ENCODE assay signal across 16 mouse cellular contexts in the genomic region with DNA sequence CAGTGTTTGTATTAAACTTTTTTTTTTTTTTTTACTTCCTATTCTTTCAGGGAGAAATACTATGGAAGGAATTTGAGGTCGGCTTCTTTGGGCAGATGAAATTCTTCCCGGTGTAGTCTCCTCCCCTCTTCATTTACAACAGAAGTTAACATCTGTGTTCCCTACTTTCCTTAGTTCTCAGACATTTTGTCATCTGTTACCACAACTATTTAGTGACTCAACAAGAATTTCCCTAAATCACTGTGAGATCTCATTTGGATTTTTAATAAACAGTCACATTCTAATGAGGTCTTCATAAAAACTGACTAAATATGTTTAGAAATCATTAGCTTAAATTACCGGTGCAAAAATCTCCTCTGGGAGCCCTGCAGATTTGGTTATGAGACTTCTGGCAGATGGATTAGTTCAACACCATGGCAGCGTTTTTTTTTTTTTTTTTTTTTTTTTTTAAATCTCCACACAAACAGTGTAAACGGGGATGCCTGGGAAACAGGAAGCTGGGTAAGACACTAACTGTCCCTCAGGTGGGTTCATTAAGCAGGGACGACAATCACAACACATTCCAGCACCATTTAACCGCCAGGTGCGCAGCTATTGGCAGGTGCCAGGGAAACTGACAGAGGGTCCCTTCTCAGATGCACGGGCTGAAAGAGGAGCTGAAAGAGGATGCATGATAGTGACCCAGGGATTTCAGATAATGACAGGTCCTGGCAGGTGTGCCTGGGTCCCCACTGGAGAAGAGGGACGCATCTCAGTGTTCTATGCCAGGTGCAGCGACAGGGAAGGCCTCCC.
DNase-seq lines count a peak whose midpoint lies in the region; ATAC-seq and TF ChIP-seq lines count a peak whose summit lies in the region.
"Had no signal": no experiment of that assay in that cellular context is flagged by ENCODE, and none has a peak within 500 bp of the region (broad histone marks: within the 10 kb centered on the region; RNA-seq: fewer than 3 reads in every experiment).

No protein-coding gene starts in this region.

- 42% methylated on average over 11 of the region's 11 CpGs for WGBS in forebrain, embryonic 16.5 days
- WGBS in forebrain, embryonic 10.5 days = 62% methylated on average over 11 of the region's 11 CpGs
- WGBS in neural tube, embryonic 13.5 days = 41% methylated on average over 11 of the region's 11 CpGs
- WGBS in neural tube, embryonic 15.5 days = 38% methylated on average over 11 of the region's 11 CpGs

- no peak overlapping the region for H3K9ac ChIP-seq in forebrain, embryonic 16.5 days (replicated peaks; ENCODE audit: low read depth, low read length)
- H3K9ac ChIP-seq in neural tube, embryonic 13.5 days = no peak overlapping the region
- H3K9ac ChIP-seq in neural tube, embryonic 15.5 days (replicated peaks) = no peak overlapping the region; the same call in 1 of the 2 replicates
- H3K9ac ChIP-seq: embryonic facial prominence, embryonic 12.5 days; lung, embryonic 14.5 days had no signal

- H3K27me3 ChIP-seq in forebrain, embryonic 16.5 days (replicated peaks; ENCODE audit: control insufficient read depth, insufficient read depth, low read length) = no peaks in the 10 kb centered on the region
- no peaks in the 10 kb centered on the region for H3K27me3 ChIP-seq in forebrain, embryonic 10.5 days (ENCODE audit: poor library complexity, severe bottlenecking)
- H3K27me3 ChIP-seq in neural tube, embryonic 13.5 days = no peaks in the 10 kb centered on the region
- H3K27me3 ChIP-seq in neural tube, embryonic 15.5 days (replicated peaks) = no peaks in the 10 kb centered on the region
- H3K27me3 ChIP-seq: embryonic facial prominence, embryonic 12.5 days had no signal

- H3K4me2 ChIP-seq in forebrain, embryonic 16.5 days (ENCODE audit: low read length) = no peak overlapping the region
- H3K4me2 ChIP-seq in neural tube, embryonic 13.5 days = 0 out of 2 replicates have a peak overlapping the region, but pooled peaks have one; percentile 9
- H3K4me2 ChIP-seq in neural tube, embryonic 15.5 days = 0 out of 2 replicates have a peak overlapping the region, but pooled peaks have one; percentile 17
- H3K4me2 ChIP-seq: embryonic facial prominence, embryonic 12.5 days; heart, embryonic 11.5 days; lung, embryonic 14.5 days had no signal

- H3K27ac ChIP-seq in forebrain, embryonic 16.5 days (ENCODE audit: low read length) = no peak overlapping the region
- no peak overlapping the region for H3K27ac ChIP-seq in forebrain, embryonic 10.5 days
- H3K27ac ChIP-seq in neural tube, embryonic 13.5 days (replicated peaks) = peak overlapping the region; percentile 54; the same call in 1 of the 2 replicates
- H3K27ac ChIP-seq in embryonic fibroblast, embryonic 13.5 days (ENCODE audit: insufficient read depth, low read length) = peak overlapping the region; percentile 35
- H3K27ac ChIP-seq in neural tube, embryonic 15.5 days (replicated peaks) = no peak overlapping the region
- H3K27ac ChIP-seq: embryonic facial prominence, embryonic 12.5 days; macrophage had no signal

- TF ChIP-seq CTCF in embryonic fibroblast, embryonic 13.5 days (IDR thresholded peaks at IDR 0.05; ENCODE audit: borderline replicate concordance, insufficient read depth, low read length) = no peak

- no peak overlapping the region for H3K4me3 ChIP-seq in forebrain, embryonic 16.5 days (replicated peaks; ENCODE audit: low read length)
- H3K4me3 ChIP-seq in forebrain, embryonic 10.5 days = no peak overlapping the region
- H3K4me3 ChIP-seq in neural tube, embryonic 13.5 days = no peak overlapping the region
- no peak overlapping the region for H3K4me3 ChIP-seq in embryonic fibroblast, embryonic 13.5 days (ENCODE audit: insufficient read depth, low read length)
- no peak overlapping the region for H3K4me3 ChIP-seq in neural tube, embryonic 15.5 days (replicated peaks)
- H3K4me3 ChIP-seq: embryonic facial prominence, embryonic 12.5 days had no signal

- no peaks in the 10 kb centered on the region for H3K9me3 ChIP-seq in forebrain, embryonic 16.5 days (ENCODE audit: control insufficient read depth, low read length)
- no peaks in the 10 kb centered on the region for H3K9me3 ChIP-seq in forebrain, embryonic 10.5 days
- no peaks in the 10 kb centered on the region for H3K9me3 ChIP-seq in neural tube, embryonic 13.5 days
- no peaks in the 10 kb centered on the region for H3K9me3 ChIP-seq in neural tube, embryonic 15.5 days (replicated peaks)
- H3K9me3 ChIP-seq: embryonic facial prominence, embryonic 12.5 days had no signal

- no peak for DNase-seq in forebrain, embryonic 10.5 days (ENCODE audit: extremely low spot score, low spot score)
- no peak for DNase-seq in neural tube, embryonic 10.5 days (ENCODE audit: extremely low spot score, low spot score)
- DNase-seq in spleen, postnatal 10 days (ENCODE audit: low spot score in 2 of 2) = no peak
- DNase-seq in left cerebral cortex, adult 11 months (ENCODE audit: low spot score) = no peak
- DNase-seq: cerebellum, postnatal 10 days; gastrocnemius, postnatal 14 days; layer of hippocampus, adult 9-11 months; lung, embryonic 14.5 days had no signal

- ATAC-seq in forebrain, embryonic 16.5 days = peak; percentile 36; the same call in 1 of the 2 replicates
- peak; percentile 60; the same call in 1 of the 2 replicates for ATAC-seq in neural tube, embryonic 13.5 days (ENCODE audit: low read depth)
- ATAC-seq in neural tube, embryonic 15.5 days (ENCODE audit: low FRiP score) = peak; percentile 59
- ATAC-seq: intestine, embryonic 16.5 days had no signal

- no peak for TF ChIP-seq POLR2A in embryonic fibroblast, embryonic 13.5 days (IDR thresholded peaks at IDR 0.05; ENCODE audit: low read depth, low read length)

- no peaks in the 10 kb centered on the region for H3K36me3 ChIP-seq in forebrain, embryonic 16.5 days (ENCODE audit: control insufficient read depth, insufficient read depth)
- H3K36me3 ChIP-seq in forebrain, embryonic 10.5 days (replicated peaks) = no peaks in the 10 kb centered on the region
- H3K36me3 ChIP-seq in neural tube, embryonic 13.5 days = no peaks in the 10 kb centered on the region
- no peaks in the 10 kb centered on the region for H3K36me3 ChIP-seq in neural tube, embryonic 15.5 days
- H3K36me3 ChIP-seq: embryonic facial prominence, embryonic 12.5 days had no signal

- H3K4me1 ChIP-seq in forebrain, embryonic 16.5 days (replicated peaks; ENCODE audit: control insufficient read depth, insufficient read depth, low read length) = peaks cover 7% of the 10 kb centered on the region; the same call in 1 of the 2 replicates
- H3K4me1 ChIP-seq in forebrain, embryonic 10.5 days = peaks cover 7% of the 10 kb centered on the region; the same call in 1 of the 2 replicates
- peaks cover 16% of the 10 kb centered on the region for H3K4me1 ChIP-seq in neural tube, embryonic 13.5 days (replicated peaks)
- peaks cover 7% of the 10 kb centered on the region for H3K4me1 ChIP-seq in embryonic fibroblast, embryonic 13.5 days (ENCODE audit: control insufficient read depth, insufficient read depth, low read length)
- peaks cover 8% of the 10 kb centered on the region for H3K4me1 ChIP-seq in neural tube, embryonic 15.5 days

Comparison
In these comparisons a context has a peak if more than half of its experiments do, and no peak if none do; other contexts are left out.
1. H3K27ac ChIP-seq: peak in neural tube, embryonic 13.5 days (single experiment) and embryonic fibroblast, embryonic 13.5 days (single experiment); none in forebrain, embryonic 16.5 days (single experiment), forebrain, embryonic 10.5 days (single experiment) and neural tube, embryonic 15.5 days (single experiment).
2. Peak in every context shown above with its lines, with median percentiles within 50 percentile points of each other: ATAC-seq.